Mouse (Mus musculus): ENCODE measurements at regions not wholly inside any gene's neighbourhood (a gene's known extent, or its start where the extent isn't known, plus 50 kb on each side); places are given as distances from the start of the nearest gene placed in this dataset.

DNA sequence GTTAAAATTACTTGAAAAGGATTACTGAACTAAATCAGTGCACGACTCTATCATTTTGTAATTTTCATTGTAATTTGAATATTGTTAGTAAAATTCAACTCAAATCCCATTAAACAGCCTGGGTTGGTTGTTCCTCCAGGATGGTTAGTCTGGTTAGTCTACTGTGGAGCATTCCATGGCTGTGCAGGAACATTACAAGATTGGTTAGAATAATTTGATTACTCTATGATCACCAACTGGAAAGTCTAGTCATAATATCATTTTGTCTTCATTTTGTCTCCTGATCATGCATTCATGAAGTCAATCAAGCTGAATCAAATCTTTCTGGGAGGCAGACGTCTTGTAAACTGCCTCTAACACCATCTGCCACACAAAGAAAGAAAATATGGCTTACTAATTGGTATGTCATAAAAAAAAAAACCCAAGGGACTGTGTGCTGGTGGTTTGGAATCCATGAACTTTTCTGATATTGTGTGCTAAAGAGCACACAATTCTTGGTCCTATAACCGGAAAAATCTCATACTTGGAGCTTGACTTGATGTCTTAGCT, 308.9 kb downstream of the Wdr20rt start:
- ATAC-seq (replicated peaks; ENCODE audit: insufficient number of reproducible peaks, low FRiP score, low TSS enrichment, low read depth) (no peak), DNase-seq (ENCODE audit: low spot score) (no peak)
- Histone ChIP-seq H3K4me2 (ENCODE audit: low read depth, low read length) (no peak overlapping the region), H3K4me1 (ENCODE audit: control insufficient read depth, insufficient read depth, low read length) (no peaks in the 10 kb centered on the region), H3K36me3 (replicated peaks; ENCODE audit: control insufficient read depth, insufficient read depth, low read depth, low read length) (no peaks in the 10 kb centered on the region), H3K9me3 (replicated peaks; ENCODE audit: control insufficient read depth, low read length) (no peaks in the 10 kb centered on the region), H3K27me3 (ENCODE audit: control insufficient read depth, insufficient read depth, low read length) (no peaks in the 10 kb centered on the region), H3K9ac (replicated peaks; ENCODE audit: low read length) (no peak overlapping the region), H3K4me3 (ENCODE audit: low read depth, low read length) (no peak overlapping the region), H3K27ac (replicated peaks; ENCODE audit: low read depth, low read length) (no peak overlapping the region)
- WGBS, result 74% methylated on average over 3 of the region's 3 CpGs

DNA sequence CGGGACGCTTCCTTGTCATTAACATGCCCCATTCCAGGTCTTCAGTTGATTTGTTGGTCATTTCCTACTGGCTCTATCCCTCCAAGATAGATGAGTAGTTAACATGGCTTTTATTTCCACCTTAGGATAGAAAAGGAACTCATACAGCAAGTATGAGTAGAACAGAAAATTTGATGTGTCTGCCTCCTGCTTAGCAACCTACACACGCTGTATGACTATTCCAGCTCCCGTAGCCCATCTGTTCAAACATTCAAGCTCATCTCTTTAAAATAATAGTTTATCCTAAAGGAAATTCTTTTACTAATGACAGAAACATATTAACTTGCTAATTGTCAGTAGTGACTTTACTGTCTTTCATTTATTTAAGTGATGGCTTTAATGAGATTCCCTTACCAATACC, 323.0 kb downstream of the Wdr20rt start:
- H3K36me3 ChIP-seq (replicated peaks; ENCODE audit: control insufficient read depth, insufficient read depth, low read depth, low read length), result no peaks in the 10 kb centered on the region
- no peak overlapping the region for H3K9ac ChIP-seq (replicated peaks; ENCODE audit: low read length)
- DNase-seq (ENCODE audit: low spot score), result no peak
- H3K4me3 ChIP-seq (ENCODE audit: low read depth, low read length), result no peak overlapping the region
- H3K4me2 ChIP-seq (ENCODE audit: low read depth, low read length), result no peak overlapping the region
- ATAC-seq (replicated peaks; ENCODE audit: insufficient number of reproducible peaks, low FRiP score, low TSS enrichment, low read depth), result no peak
- no peaks in the 10 kb centered on the region for H3K4me1 ChIP-seq (ENCODE audit: control insufficient read depth, insufficient read depth, low read length)
- no peaks in the 10 kb centered on the region for H3K9me3 ChIP-seq (replicated peaks; ENCODE audit: control insufficient read depth, low read length)
- WGBS, result 89% methylated on average over 4 of the region's 4 CpGs
- no peak overlapping the region for H3K27ac ChIP-seq (replicated peaks; ENCODE audit: low read depth, low read length)
- no peaks in the 10 kb centered on the region for H3K27me3 ChIP-seq (ENCODE audit: control insufficient read depth, insufficient read depth, low read length)

DNA sequence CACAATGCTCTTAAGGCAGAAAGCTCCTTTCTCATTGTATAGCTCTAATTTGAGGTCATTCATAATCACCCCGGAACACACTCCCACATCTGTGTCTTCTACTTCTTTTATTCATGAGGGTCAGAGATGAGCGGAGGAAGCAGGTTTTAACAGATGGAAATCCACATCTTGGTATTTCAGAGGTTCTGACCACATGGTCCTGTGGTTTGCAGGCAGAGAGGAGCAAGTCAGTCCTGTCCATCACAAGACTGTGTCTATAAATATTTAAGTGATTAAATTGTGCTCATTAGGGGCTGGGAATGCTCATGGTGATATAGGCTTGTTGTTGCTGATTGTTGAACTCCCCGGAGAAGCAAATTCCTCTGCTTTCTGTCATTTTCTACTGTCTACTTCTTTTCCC, 326.9 kb downstream of the Wdr20rt start:
- Histone ChIP-seq H3K4me1 (ENCODE audit: control insufficient read depth, insufficient read depth, low read length) (no peaks in the 10 kb centered on the region), H3K27me3 (ENCODE audit: control insufficient read depth, insufficient read depth, low read length) (no peaks in the 10 kb centered on the region), H3K4me3 (ENCODE audit: low read depth, low read length) (no peak overlapping the region), H3K9me3 (replicated peaks; ENCODE audit: control insufficient read depth, low read length) (no peaks in the 10 kb centered on the region), H3K9ac (replicated peaks; ENCODE audit: low read length) (no peak overlapping the region), H3K4me2 (ENCODE audit: low read depth, low read length) (no peak overlapping the region), H3K36me3 (replicated peaks; ENCODE audit: control insufficient read depth, insufficient read depth, low read depth, low read length) (no peaks in the 10 kb centered on the region), H3K27ac (replicated peaks; ENCODE audit: low read depth, low read length) (no peak overlapping the region)
- DNase-seq (ENCODE audit: low spot score) (no peak), ATAC-seq (replicated peaks; ENCODE audit: insufficient number of reproducible peaks, low FRiP score, low TSS enrichment, low read depth) (peak; percentile 67; the same call in 1 of the 2 replicates)
- 68% methylated on average over 3 of the region's 3 CpGs for WGBS

DNA sequence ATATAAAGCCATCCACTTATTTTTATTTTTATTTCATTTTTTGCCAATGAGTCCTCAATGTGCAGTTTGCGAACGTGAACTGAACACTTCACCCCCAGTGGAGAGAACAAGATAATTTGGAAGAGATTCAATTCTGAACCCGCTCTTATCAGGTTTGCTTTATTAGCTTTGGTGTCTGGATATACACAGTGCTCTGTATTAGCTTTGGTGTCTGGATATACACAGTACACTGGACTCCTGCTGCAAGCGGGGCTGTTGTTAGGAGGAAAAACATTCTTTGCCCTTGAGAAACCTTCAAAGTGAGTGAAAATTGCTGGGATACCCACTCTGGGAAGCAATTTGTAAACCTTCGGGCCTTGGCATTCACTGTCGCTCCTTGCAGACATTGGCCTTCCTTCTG, 333.7 kb downstream of the Wdr20rt start:
- DNase-seq (ENCODE audit: low spot score) (no peak), ATAC-seq (replicated peaks; ENCODE audit: insufficient number of reproducible peaks, low FRiP score, low TSS enrichment, low read depth) (no peak)
- Histone ChIP-seq H3K27me3 (ENCODE audit: control insufficient read depth, insufficient read depth, low read length) (no peaks in the 10 kb centered on the region), H3K36me3 (replicated peaks; ENCODE audit: control insufficient read depth, insufficient read depth, low read depth, low read length) (no peaks in the 10 kb centered on the region), H3K4me2 (ENCODE audit: low read depth, low read length) (no peak overlapping the region), H3K9me3 (replicated peaks; ENCODE audit: control insufficient read depth, low read length) (no peaks in the 10 kb centered on the region), H3K4me3 (ENCODE audit: low read depth, low read length) (no peak overlapping the region), H3K27ac (replicated peaks; ENCODE audit: low read depth, low read length) (no peak overlapping the region), H3K9ac (replicated peaks; ENCODE audit: low read length) (no peak overlapping the region), H3K4me1 (ENCODE audit: control insufficient read depth, insufficient read depth, low read length) (no peaks in the 10 kb centered on the region)
- WGBS, result 90% methylated on average over 6 of the region's 6 CpGs

DNA sequence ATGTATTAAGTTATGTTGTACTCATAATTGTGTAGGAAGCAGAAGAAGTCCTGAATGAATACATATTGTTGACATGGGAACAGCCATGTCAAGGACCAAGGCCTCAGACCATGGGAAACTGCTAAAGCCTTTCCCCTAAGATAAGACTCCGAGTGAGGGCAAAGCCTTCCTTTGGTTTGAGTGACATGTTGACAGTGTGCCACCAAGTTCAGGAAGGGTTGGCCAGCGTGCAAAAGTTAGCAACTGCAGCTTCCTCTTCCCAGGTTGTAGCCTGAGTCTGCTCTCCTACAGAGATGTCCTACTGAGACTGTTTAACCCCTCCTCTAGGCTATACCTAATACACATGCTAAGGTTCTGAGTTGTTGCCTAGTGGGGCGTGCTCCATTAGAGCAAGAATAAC, 334.5 kb downstream of the Wdr20rt start:
- no peaks in the 10 kb centered on the region for H3K27me3 ChIP-seq (ENCODE audit: control insufficient read depth, insufficient read depth, low read length)
- no peaks in the 10 kb centered on the region for H3K4me1 ChIP-seq (ENCODE audit: control insufficient read depth, insufficient read depth, low read length)
- no peak overlapping the region for H3K9ac ChIP-seq (replicated peaks; ENCODE audit: low read length)
- H3K27ac ChIP-seq (replicated peaks; ENCODE audit: low read depth, low read length), result no peak overlapping the region
- no peak for ATAC-seq (replicated peaks; ENCODE audit: insufficient number of reproducible peaks, low FRiP score, low TSS enrichment, low read depth)
- DNase-seq (ENCODE audit: low spot score), result no peak
- no peaks in the 10 kb centered on the region for H3K36me3 ChIP-seq (replicated peaks; ENCODE audit: control insufficient read depth, insufficient read depth, low read depth, low read length)
- WGBS, result 81% methylated on average over 3 of the region's 3 CpGs
- no peak overlapping the region for H3K4me2 ChIP-seq (ENCODE audit: low read depth, low read length)
- no peak overlapping the region for H3K4me3 ChIP-seq (ENCODE audit: low read depth, low read length)
- no peaks in the 10 kb centered on the region for H3K9me3 ChIP-seq (replicated peaks; ENCODE audit: control insufficient read depth, low read length)

DNA sequence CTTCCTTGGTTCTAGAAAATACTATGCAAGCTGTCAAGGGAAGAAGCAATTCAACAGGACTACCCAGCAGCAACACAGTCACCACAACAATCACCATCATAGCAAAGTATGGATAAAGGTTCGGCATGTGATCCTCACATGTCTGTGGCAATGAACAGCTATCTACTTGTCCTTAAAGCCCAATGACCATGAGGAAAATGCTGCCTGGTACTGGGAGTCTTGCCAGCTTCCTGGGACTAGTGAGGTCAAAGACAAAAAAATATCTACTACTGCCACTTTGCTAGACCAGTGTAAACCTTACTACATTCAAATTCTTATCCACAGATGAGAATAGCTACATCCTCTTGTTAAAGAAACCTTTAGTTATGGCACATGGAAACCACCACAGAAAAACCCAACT, 346.3 kb downstream of the Wdr20rt start:
- no peak overlapping the region for H3K4me3 ChIP-seq (ENCODE audit: low read depth, low read length)
- no peaks in the 10 kb centered on the region for H3K4me1 ChIP-seq (ENCODE audit: control insufficient read depth, insufficient read depth, low read length)
- no peak overlapping the region for H3K9ac ChIP-seq (replicated peaks; ENCODE audit: low read length)
- H3K36me3 ChIP-seq (replicated peaks; ENCODE audit: control insufficient read depth, insufficient read depth, low read depth, low read length), result no peaks in the 10 kb centered on the region
- WGBS, result 83% methylated on average over 1 of the region's 1 CpGs
- DNase-seq (ENCODE audit: low spot score) (no peak), ATAC-seq (replicated peaks; ENCODE audit: insufficient number of reproducible peaks, low FRiP score, low TSS enrichment, low read depth) (no peak)
- H3K27me3 ChIP-seq (ENCODE audit: control insufficient read depth, insufficient read depth, low read length), result no peaks in the 10 kb centered on the region
- H3K9me3 ChIP-seq (replicated peaks; ENCODE audit: control insufficient read depth, low read length), result no peaks in the 10 kb centered on the region
- H3K4me2 ChIP-seq (ENCODE audit: low read depth, low read length), result no peak overlapping the region
- no peak overlapping the region for H3K27ac ChIP-seq (replicated peaks; ENCODE audit: low read depth, low read length)

DNA sequence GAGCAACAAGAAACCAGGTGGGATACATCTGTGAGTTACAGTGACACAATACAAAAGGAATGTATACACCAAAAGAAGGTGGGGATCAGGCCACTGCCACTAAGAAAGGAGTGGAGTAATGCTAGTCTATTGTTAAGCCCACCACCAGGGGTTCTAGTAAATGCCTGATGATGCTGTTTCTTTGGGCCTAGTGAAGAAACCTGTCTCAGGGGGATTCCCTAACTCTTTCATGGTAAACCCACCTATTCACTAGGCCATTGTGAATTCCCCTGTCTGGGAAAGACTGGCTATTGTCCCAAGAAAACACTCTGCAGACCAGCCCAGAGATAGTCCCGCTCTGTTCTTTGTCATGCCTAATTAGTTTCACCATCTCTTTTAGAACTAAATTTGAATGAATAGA, 368.2 kb downstream of the Wdr20rt start:
- no peaks in the 10 kb centered on the region for H3K9me3 ChIP-seq (replicated peaks; ENCODE audit: control insufficient read depth, low read length)
- ATAC-seq (replicated peaks; ENCODE audit: insufficient number of reproducible peaks, low FRiP score, low TSS enrichment, low read depth) (no peak), DNase-seq (ENCODE audit: low spot score) (no peak)
- no peaks in the 10 kb centered on the region for H3K27me3 ChIP-seq (ENCODE audit: control insufficient read depth, insufficient read depth, low read length)
- no peak overlapping the region for H3K27ac ChIP-seq (replicated peaks; ENCODE audit: low read depth, low read length)
- 71% methylated on average over 1 of the region's 1 CpGs for WGBS
- no peak overlapping the region for H3K4me3 ChIP-seq (ENCODE audit: low read depth, low read length)
- no peaks in the 10 kb centered on the region for H3K4me1 ChIP-seq (ENCODE audit: control insufficient read depth, insufficient read depth, low read length)
- H3K36me3 ChIP-seq (replicated peaks; ENCODE audit: control insufficient read depth, insufficient read depth, low read depth, low read length), result no peaks in the 10 kb centered on the region
- no peak overlapping the region for H3K4me2 ChIP-seq (ENCODE audit: low read depth, low read length)
- H3K9ac ChIP-seq (replicated peaks; ENCODE audit: low read length), result no peak overlapping the region

DNA sequence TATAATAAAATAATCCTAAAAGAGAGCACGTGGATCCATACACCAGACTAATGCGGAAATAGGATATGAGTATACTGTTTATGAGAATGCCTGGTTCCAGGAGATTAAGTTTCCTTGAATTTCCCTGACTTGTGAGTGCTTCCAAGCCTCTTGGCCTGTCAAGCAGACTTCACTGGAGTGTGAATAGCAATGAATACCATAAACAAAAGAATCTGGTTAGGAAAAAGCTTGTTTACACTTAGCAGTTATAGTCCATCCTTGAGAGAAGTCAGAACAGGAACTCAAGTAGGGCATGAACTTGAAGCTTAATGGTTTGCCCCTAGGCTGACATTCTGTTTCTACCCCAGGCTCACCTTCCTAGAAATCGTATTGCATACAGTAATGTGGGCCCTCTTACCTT, 368.8 kb downstream of the Wdr20rt start:
- H3K4me2 ChIP-seq (ENCODE audit: low read depth, low read length), result no peak overlapping the region
- no peak overlapping the region for H3K9ac ChIP-seq (replicated peaks; ENCODE audit: low read length)
- no peak overlapping the region for H3K4me3 ChIP-seq (ENCODE audit: low read depth, low read length)
- ATAC-seq (replicated peaks; ENCODE audit: insufficient number of reproducible peaks, low FRiP score, low TSS enrichment, low read depth) (no peak), DNase-seq (ENCODE audit: low spot score) (no peak)
- no peaks in the 10 kb centered on the region for H3K9me3 ChIP-seq (replicated peaks; ENCODE audit: control insufficient read depth, low read length)
- no peaks in the 10 kb centered on the region for H3K27me3 ChIP-seq (ENCODE audit: control insufficient read depth, insufficient read depth, low read length)
- no peak overlapping the region for H3K27ac ChIP-seq (replicated peaks; ENCODE audit: low read depth, low read length)
- WGBS, result 82% methylated on average over 3 of the region's 3 CpGs
- no peaks in the 10 kb centered on the region for H3K4me1 ChIP-seq (ENCODE audit: control insufficient read depth, insufficient read depth, low read length)
- H3K36me3 ChIP-seq (replicated peaks; ENCODE audit: control insufficient read depth, insufficient read depth, low read depth, low read length), result no peaks in the 10 kb centered on the region
